9 mouse cellular contexts compared by ENCODE assay signal in genomic region chr1:39105546-39106371, GRCm38 (mm10).
DNase-seq lines count a peak whose midpoint lies in the region; ATAC-seq and TF ChIP-seq lines count a peak whose summit lies in the region.
"Had no signal": no experiment of that assay in that cellular context is flagged by ENCODE, and none has a peak within 500 bp of the region (broad histone marks: within the 10 kb centered on the region; RNA-seq: fewer than 3 reads in every experiment).

No protein-coding gene starts in this region.

- peak overlapping the region; percentile 8; the same call in 1 of the 2 replicates for H3K27ac ChIP-seq in lung, postnatal 0 days (ENCODE audit: low read length)
- H3K27ac ChIP-seq in heart, embryonic 16.5 days (ENCODE audit: low read length), result peak overlapping the region; percentile 28
- peak overlapping the region; percentile 48; the same call in 1 of the 2 replicates for H3K27ac ChIP-seq in stomach, embryonic 16.5 days (ENCODE audit: low read length)
- H3K27ac ChIP-seq in hindbrain, embryonic 10.5 days, result no peak overlapping the region
- no peak overlapping the region for H3K27ac ChIP-seq in neural tube, embryonic 15.5 days (replicated peaks)
- H3K27ac ChIP-seq: embryonic facial prominence, embryonic 12.5 days had no signal

- TF ChIP-seq CTCF in lung, postnatal 0 days (IDR thresholded peaks at IDR 0.05), result no peak

- peak; percentile 62 for DNase-seq in lung, postnatal 0 days (ENCODE audit: low spot score)
- no peak for DNase-seq in lung, postnatal 14 days
- peak; percentile 20 for DNase-seq in embryo, embryonic 11 days
- no peak for DNase-seq in hindbrain, embryonic 10.5 days (ENCODE audit: low spot score)
- no peak for DNase-seq in kidney, postnatal 36 days

- no peak overlapping the region for H3K4me3 ChIP-seq in lung, postnatal 0 days (ENCODE audit: low read depth, low read length)
- peak overlapping the region; percentile 13; the same call in 1 of the 2 replicates for H3K4me3 ChIP-seq in heart, embryonic 16.5 days (ENCODE audit: low read length)
- H3K4me3 ChIP-seq in stomach, embryonic 16.5 days (replicated peaks; ENCODE audit: low read length), result no peak overlapping the region
- H3K4me3 ChIP-seq in hindbrain, embryonic 10.5 days, result no peak overlapping the region
- H3K4me3 ChIP-seq in neural tube, embryonic 15.5 days (replicated peaks), result no peak overlapping the region
- H3K4me3 ChIP-seq: embryonic facial prominence, embryonic 12.5 days had no signal

- WGBS in lung, postnatal 0 days, result 44% methylated on average over 17 of the region's 17 CpGs
- 27% methylated on average over 17 of the region's 17 CpGs for WGBS in heart, embryonic 16.5 days
- WGBS in stomach, embryonic 16.5 days, result 48% methylated on average over 17 of the region's 17 CpGs
- 64% methylated on average over 17 of the region's 17 CpGs for WGBS in hindbrain, embryonic 10.5 days
- 79% methylated on average over 17 of the region's 17 CpGs for WGBS in neural tube, embryonic 15.5 days

- H3K36me3 ChIP-seq in lung, postnatal 0 days (ENCODE audit: insufficient read depth, low read length), result no peaks in the 10 kb centered on the region
- no peaks in the 10 kb centered on the region for H3K36me3 ChIP-seq in heart, embryonic 16.5 days (ENCODE audit: control insufficient read depth, insufficient read depth)
- no peaks in the 10 kb centered on the region for H3K36me3 ChIP-seq in stomach, embryonic 16.5 days (ENCODE audit: control insufficient read depth, insufficient read depth, low read length)
- H3K36me3 ChIP-seq in hindbrain, embryonic 10.5 days, result no peaks in the 10 kb centered on the region
- no peaks in the 10 kb centered on the region for H3K36me3 ChIP-seq in neural tube, embryonic 15.5 days
- H3K36me3 ChIP-seq: embryonic facial prominence, embryonic 12.5 days had no signal

- ATAC-seq in lung, postnatal 0 days, result peak; percentile 89
- 0 out of 2 replicates have a peak, but pooled peaks have one; percentile 65 for ATAC-seq in heart, embryonic 16.5 days (replicated peaks; ENCODE audit: extremely low read depth, insufficient read depth, low FRiP score)
- peak; percentile 86; the same call in 1 of the 2 replicates for ATAC-seq in stomach, embryonic 16.5 days (ENCODE audit: insufficient read depth, low FRiP score)
- no peak for ATAC-seq in neural tube, embryonic 15.5 days (ENCODE audit: low FRiP score)

- peaks cover 3% of the 10 kb centered on the region; the same call in 1 of the 2 replicates for H3K4me1 ChIP-seq in lung, postnatal 0 days (ENCODE audit: insufficient read depth, low read depth, low read length)
- peaks cover 15% of the 10 kb centered on the region for H3K4me1 ChIP-seq in heart, embryonic 16.5 days (ENCODE audit: control insufficient read depth, insufficient read depth, low read length)
- H3K4me1 ChIP-seq in stomach, embryonic 16.5 days (ENCODE audit: control insufficient read depth, insufficient read depth, low read length), result peaks cover 3% of the 10 kb centered on the region; the same call in 1 of the 2 replicates
- peaks cover 14% of the 10 kb centered on the region for H3K4me1 ChIP-seq in hindbrain, embryonic 10.5 days (replicated peaks)
- H3K4me1 ChIP-seq in neural tube, embryonic 15.5 days, result no peaks in the 10 kb centered on the region

- no peak for TF ChIP-seq EP300 in lung, postnatal 0 days (IDR thresholded peaks at IDR 0.05)

- no peak overlapping the region for H3K9ac ChIP-seq in lung, postnatal 0 days (replicated peaks; ENCODE audit: low read depth)
- H3K9ac ChIP-seq in heart, embryonic 16.5 days (ENCODE audit: low read length), result 0 out of 2 replicates have a peak overlapping the region, but pooled peaks have one; percentile 4
- no peak overlapping the region for H3K9ac ChIP-seq in stomach, embryonic 16.5 days (ENCODE audit: low read length)
- no peak overlapping the region for H3K9ac ChIP-seq in neural tube, embryonic 15.5 days (replicated peaks)
- H3K9ac ChIP-seq: embryonic facial prominence, embryonic 12.5 days had no signal

- H3K4me2 ChIP-seq in lung, postnatal 0 days (replicated peaks; ENCODE audit: low read depth, low read length), result no peak overlapping the region
- peak overlapping the region; percentile 56 for H3K4me2 ChIP-seq in heart, embryonic 16.5 days (ENCODE audit: low read depth, low read length)
- no peak overlapping the region for H3K4me2 ChIP-seq in stomach, embryonic 16.5 days (ENCODE audit: low read depth, low read length)
- no peak overlapping the region for H3K4me2 ChIP-seq in neural tube, embryonic 15.5 days
- H3K4me2 ChIP-seq: embryonic facial prominence, embryonic 12.5 days had no signal

- no peaks in the 10 kb centered on the region for H3K9me3 ChIP-seq in lung, postnatal 0 days (ENCODE audit: low read length)
- no peaks in the 10 kb centered on the region for H3K9me3 ChIP-seq in heart, embryonic 16.5 days (replicated peaks; ENCODE audit: control insufficient read depth, low read length)
- H3K9me3 ChIP-seq in stomach, embryonic 16.5 days (replicated peaks; ENCODE audit: control insufficient read depth, low read length), result no peaks in the 10 kb centered on the region
- H3K9me3 ChIP-seq in hindbrain, embryonic 10.5 days, result no peaks in the 10 kb centered on the region
- no peaks in the 10 kb centered on the region for H3K9me3 ChIP-seq in neural tube, embryonic 15.5 days (replicated peaks)
- H3K9me3 ChIP-seq: embryonic facial prominence, embryonic 12.5 days had no signal

- no peaks in the 10 kb centered on the region for H3K27me3 ChIP-seq in lung, postnatal 0 days (replicated peaks; ENCODE audit: insufficient read depth, low read length)
- H3K27me3 ChIP-seq in heart, embryonic 16.5 days (ENCODE audit: control insufficient read depth, insufficient read depth, low read length), result no peaks in the 10 kb centered on the region
- no peaks in the 10 kb centered on the region for H3K27me3 ChIP-seq in stomach, embryonic 16.5 days (ENCODE audit: control insufficient read depth, insufficient read depth, low read length)
- H3K27me3 ChIP-seq in hindbrain, embryonic 10.5 days (ENCODE audit: insufficient read depth, poor library complexity, severe bottlenecking), result no peaks in the 10 kb centered on the region
- no peaks in the 10 kb centered on the region for H3K27me3 ChIP-seq in neural tube, embryonic 15.5 days (replicated peaks)
- H3K27me3 ChIP-seq: embryonic facial prominence, embryonic 12.5 days had no signal

Comparison
In these comparisons a context has a peak if more than half of its experiments do, and no peak if none do; other contexts are left out.
1. DNase-seq: peak in lung, postnatal 0 days (single experiment) and embryo, embryonic 11 days (single experiment); none in lung, postnatal 14 days (single experiment), hindbrain, embryonic 10.5 days (single experiment) and kidney, postnatal 36 days (0 of 2).
2. H3K27ac ChIP-seq: peak in lung, postnatal 0 days (single experiment), heart, embryonic 16.5 days (single experiment) and stomach, embryonic 16.5 days (single experiment); none in hindbrain, embryonic 10.5 days (single experiment) and neural tube, embryonic 15.5 days (single experiment).